Mouse (Mus musculus) neural tube, embryonic 12.5 days (tissue): ENCODE measurements around the gene Klc3. TPM values are rescaled to one million over a fixed set of nuclear protein-coding genes. Genes with fewer than 3 reads are reported as not detected.

Experiments used
- ATAC-seq: fragments of 200-750 bp; cut with Nextera tagmentation; 2 replicates; pipeline ENCODE4 v1.8.0; 2017; ENCODE audit warnings: low read depth, mild to moderate bottlenecking, moderate TSS enrichment, moderate library complexity; ENCODE audit not compliant: low FRiP score
- H3K27ac ChIP-seq: fragments of 300-500 bp; sonication (generic); 2 replicates; pipeline ENCODE4 v1.5.1; 2016
- H3K27me3 ChIP-seq: fragments of 300-500 bp; sonication (generic); replicated peaks from 2 replicates; pipeline ENCODE4 v1.6.1; 2016; ENCODE audit warnings: mild to moderate bottlenecking
- H3K36me3 ChIP-seq: fragments of 300-500 bp; sonication (generic); 2 replicates; pipeline ENCODE4 v1.6.1; 2016; ENCODE audit warnings: mild to moderate bottlenecking
- H3K4me1 ChIP-seq: fragments of 300-500 bp; sonication (generic); 2 replicates; pipeline ENCODE4 v1.6.1; 2016
- H3K4me2 ChIP-seq: fragments of 300-500 bp; sonication (generic); replicated peaks from 2 replicates; pipeline ENCODE4 v1.6.1; 2016; ENCODE audit warnings: mild to moderate bottlenecking
- H3K4me3 ChIP-seq: fragments of 300-500 bp; sonication (generic); 2 replicates; pipeline ENCODE4 v1.5.1; 2016
- H3K9ac ChIP-seq: fragments of 300-500 bp; sonication (generic); 2 replicates; pipeline ENCODE4 v1.6.1; 2016; ENCODE audit warnings: mild to moderate bottlenecking
- H3K9me3 ChIP-seq: fragments of 300-500 bp; sonication (generic); 2 replicates; pipeline ENCODE4 v1.6.1; 2016; ENCODE audit warnings: mild to moderate bottlenecking
- WGBS: fragments of 180-500 bp; shearing (Covaris S2); methylation state at CpG from one replicate; pipeline ENCODE4 v1.1.7; 2016; 5-methylcytosine and 5-hydroxymethylcytosine counted together
- polyA plus RNA-seq: library from polyadenylated mRNA; unstranded; fragments of >200 nt; fragmentation: Nextera tagmentation; extraction: Ambion mirVana; gene quantifications from 2 replicates; pipeline ENCODE4 v1.2.1, GENCODE M21; 2016

Klc3 gene
- polyA plus RNA-seq, 1 experiment from 2014 or later: 6.4 TPM

DNA sequence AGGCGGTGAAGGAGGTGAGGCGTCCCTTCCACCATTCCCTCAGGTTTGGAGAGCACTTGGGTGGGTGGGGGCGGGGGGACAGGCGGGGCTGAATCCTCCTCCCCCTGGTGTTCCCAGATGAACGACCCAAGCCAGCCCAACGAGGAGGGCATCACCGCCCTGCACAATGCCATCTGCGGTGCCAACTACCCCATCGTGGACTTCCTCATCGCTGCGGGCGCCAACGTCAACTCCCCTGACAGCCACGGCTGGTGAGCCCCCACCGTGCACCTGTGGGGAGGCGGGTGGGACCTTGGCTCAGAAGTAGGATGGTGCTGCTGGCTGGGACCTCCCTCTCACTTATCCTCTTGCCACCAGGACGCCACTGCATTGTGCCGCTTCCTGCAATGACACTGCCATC is 28.5 kb downstream of the Klc3 start:
- Histone ChIP-seq H3K4me2 (no peak overlapping the region), H3K36me3 (peaks cover 5% of the 10 kb centered on the region), H3K4me1 (no peaks in the 10 kb centered on the region), H3K9me3 (no peaks in the 10 kb centered on the region), H3K9ac (no peak overlapping the region), H3K4me3 (no peak overlapping the region), H3K27ac (no peak overlapping the region), H3K27me3 (no peaks in the 10 kb centered on the region)
- ATAC-seq: no peak
- 74% methylated on average over 18 of the region's 18 CpGs for WGBS

- peaks cover 4% of the 10 kb centered on the region; the same call in 1 of the 2 replicates for H3K4me1 ChIP-seq
- H3K4me2 ChIP-seq: no peak overlapping the region
- H3K9ac ChIP-seq: no peak overlapping the region
- no peak for ATAC-seq
- WGBS: 83% methylated on average over 2 of the region's 2 CpGs
- no peak overlapping the region for H3K27ac ChIP-seq
- no peaks in the 10 kb centered on the region for H3K9me3 ChIP-seq
- H3K4me3 ChIP-seq: no peak overlapping the region
- H3K36me3 ChIP-seq: peaks cover 5% of the 10 kb centered on the region
- 0 out of 2 replicates have a peak, but pooled peaks cover 8% of the 10 kb centered on the region for H3K27me3 ChIP-seq
Measured at GRCm38 (mm10) chr7:19373367-19373766, 30.5 kb downstream of the Klc3 start.

- H3K9me3 ChIP-seq: no peaks in the 10 kb centered on the region
- H3K4me2 ChIP-seq: peak overlapping the region; percentile 74
- peak overlapping the region; percentile 62 for H3K9ac ChIP-seq
- peaks cover 4% of the 10 kb centered on the region; the same call in 1 of the 2 replicates for H3K4me1 ChIP-seq
- 0 out of 2 replicates have a peak, but pooled peaks cover 8% of the 10 kb centered on the region for H3K27me3 ChIP-seq
- peak overlapping the region; percentile 38 for H3K4me3 ChIP-seq
- 10% methylated on average over 46 of the region's 46 CpGs for WGBS
- peak; percentile 76 for ATAC-seq
- no peaks in the 10 kb centered on the region for H3K36me3 ChIP-seq
- no peak overlapping the region for H3K27ac ChIP-seq
Measured at GRCm38 (mm10) chr7:19369823-19370425, 34.0 kb downstream of the Klc3 start.

DNA sequence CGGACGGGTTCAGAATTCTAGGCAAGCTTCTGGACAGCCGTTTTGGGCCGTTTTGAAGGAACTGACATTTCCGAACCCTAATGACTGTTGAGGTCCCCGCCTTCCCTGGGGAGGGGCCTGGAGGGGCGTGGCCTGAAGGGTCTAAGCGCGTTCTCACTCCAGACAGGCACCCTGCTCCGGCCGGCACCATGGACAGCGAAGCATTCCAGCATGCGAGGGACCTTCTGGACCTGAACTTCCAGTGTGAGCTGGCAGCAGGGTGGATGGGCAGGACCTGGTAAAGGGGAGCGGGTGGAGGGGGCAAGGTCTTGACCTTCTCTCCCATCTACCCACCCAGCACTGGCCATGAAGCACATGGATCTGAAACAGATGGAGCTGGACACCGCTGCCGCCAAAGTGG is 35.5 kb downstream of the Klc3 start:
- Histone ChIP-seq H3K36me3 (no peaks in the 10 kb centered on the region), H3K27me3 (0 out of 2 replicates have a peak, but pooled peaks cover 8% of the 10 kb centered on the region), H3K4me3 (no peak overlapping the region), H3K9ac (no peak overlapping the region), H3K9me3 (no peaks in the 10 kb centered on the region), H3K27ac (no peak overlapping the region), H3K4me2 (no peak overlapping the region), H3K4me1 (peaks cover 4% of the 10 kb centered on the region; the same call in 1 of the 2 replicates)
- ATAC-seq: no peak
- 24% methylated on average over 16 of the region's 16 CpGs for WGBS

DNA sequence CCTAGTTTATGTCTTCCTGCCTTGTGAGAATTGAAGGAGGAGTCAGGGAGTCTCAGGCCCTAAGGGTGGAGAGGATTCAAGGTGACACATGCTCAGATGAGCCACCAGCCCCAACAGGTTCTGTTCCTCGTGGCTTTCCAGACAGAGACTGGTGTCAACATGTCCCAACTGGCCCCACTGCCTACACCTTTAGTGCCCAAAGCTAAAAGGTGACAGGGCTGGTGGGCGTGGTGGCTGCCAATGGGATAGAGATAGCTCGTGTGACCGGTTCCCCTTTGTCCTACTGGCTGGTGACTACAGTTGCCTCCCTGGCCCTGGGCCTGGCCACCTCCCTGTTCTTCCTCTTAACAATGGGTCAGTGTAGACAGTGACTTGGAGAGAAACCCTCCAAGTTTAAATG is 38.5 kb downstream of the Klc3 start:
- no peak overlapping the region for H3K4me3 ChIP-seq
- WGBS: 80% methylated on average over 4 of the region's 4 CpGs
- peaks cover 18% of the 10 kb centered on the region for H3K4me1 ChIP-seq
- H3K4me2 ChIP-seq: no peak overlapping the region
- H3K9me3 ChIP-seq: no peaks in the 10 kb centered on the region
- H3K27me3 ChIP-seq: 0 out of 2 replicates have a peak, but pooled peaks cover 8% of the 10 kb centered on the region
- no peak for ATAC-seq
- H3K36me3 ChIP-seq: no peaks in the 10 kb centered on the region
- no peak overlapping the region for H3K27ac ChIP-seq
- no peak overlapping the region for H3K9ac ChIP-seq

DNA sequence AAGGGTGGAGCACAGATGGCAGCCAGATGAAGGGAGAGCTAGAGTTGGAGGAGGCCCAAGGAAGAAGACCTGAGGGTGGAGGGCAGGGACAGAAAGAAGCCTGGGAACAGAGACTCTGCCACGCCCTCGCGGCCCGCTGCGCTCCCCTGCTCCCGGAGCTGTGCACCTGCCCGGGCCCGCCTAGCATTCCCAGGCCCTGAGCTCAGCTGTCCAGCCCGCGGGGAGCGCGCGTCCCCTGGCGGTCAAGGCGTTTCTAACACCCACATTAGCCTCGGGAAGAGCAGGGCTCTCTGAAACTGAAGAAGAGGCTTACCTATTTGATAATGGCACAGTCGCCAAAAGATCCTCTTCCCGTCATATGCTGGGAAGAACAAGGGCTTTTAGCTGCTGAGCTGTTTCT is 40.0 kb downstream of the Klc3 start:
- no peaks in the 10 kb centered on the region for H3K9me3 ChIP-seq
- H3K4me3 ChIP-seq: no peak overlapping the region
- H3K36me3 ChIP-seq: no peaks in the 10 kb centered on the region
- no peak for ATAC-seq
- 6% methylated on average over 18 of the region's 18 CpGs for WGBS
- peaks cover 19% of the 10 kb centered on the region for H3K4me1 ChIP-seq
- no peak overlapping the region for H3K9ac ChIP-seq
- H3K4me2 ChIP-seq: peak overlapping the region; percentile 18; the same call in 1 of the 2 replicates
- H3K27ac ChIP-seq: no peak overlapping the region
- 0 out of 2 replicates have a peak, but pooled peaks cover 4% of the 10 kb centered on the region for H3K27me3 ChIP-seq

- H3K36me3 ChIP-seq: peaks cover 8% of the 10 kb centered on the region
- no peak overlapping the region for H3K9ac ChIP-seq
- no peak overlapping the region for H3K27ac ChIP-seq
- ATAC-seq: no peak
- H3K4me3 ChIP-seq: no peak overlapping the region
- 60% methylated on average over 4 of the region's 4 CpGs for WGBS
- no peaks in the 10 kb centered on the region for H3K9me3 ChIP-seq
- peaks cover 29% of the 10 kb centered on the region for H3K4me1 ChIP-seq
- H3K4me2 ChIP-seq: peak overlapping the region; percentile 99; the same call in 1 of the 2 replicates
- H3K27me3 ChIP-seq: no peaks in the 10 kb centered on the region
Measured at GRCm38 (mm10) chr7:19362276-19362675, 41.6 kb downstream of the Klc3 start.

DNA sequence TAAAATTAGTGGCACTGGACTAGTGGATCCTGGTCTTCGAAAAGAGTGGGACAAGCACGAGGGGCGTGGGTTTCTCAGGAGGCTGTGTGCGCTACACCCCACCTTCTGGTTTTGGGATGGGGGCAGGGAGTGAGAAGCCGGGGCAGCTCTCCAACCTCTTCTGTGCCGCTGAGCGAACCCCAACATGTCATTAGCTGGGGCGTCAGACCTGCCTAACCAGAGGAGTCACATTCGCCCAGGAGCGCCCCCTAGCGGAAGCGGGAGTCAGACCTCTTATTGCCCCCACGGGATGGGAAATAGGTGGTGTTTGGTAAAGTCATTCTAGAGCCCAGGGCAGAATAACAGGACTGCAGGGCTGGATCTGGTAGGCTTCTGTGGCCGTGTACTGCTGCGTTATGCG is 42.2 kb downstream of the Klc3 start:
- Histone ChIP-seq H3K4me3 (peak overlapping the region; percentile 67), H3K27ac (no peak overlapping the region), H3K4me2 (peak overlapping the region; percentile 99), H3K9me3 (no peaks in the 10 kb centered on the region), H3K27me3 (no peaks in the 10 kb centered on the region), H3K36me3 (peaks cover 12% of the 10 kb centered on the region), H3K9ac (no peak overlapping the region), H3K4me1 (peaks cover 29% of the 10 kb centered on the region)
- WGBS: 16% methylated on average over 16 of the region's 16 CpGs
- ATAC-seq: no peak

DNA sequence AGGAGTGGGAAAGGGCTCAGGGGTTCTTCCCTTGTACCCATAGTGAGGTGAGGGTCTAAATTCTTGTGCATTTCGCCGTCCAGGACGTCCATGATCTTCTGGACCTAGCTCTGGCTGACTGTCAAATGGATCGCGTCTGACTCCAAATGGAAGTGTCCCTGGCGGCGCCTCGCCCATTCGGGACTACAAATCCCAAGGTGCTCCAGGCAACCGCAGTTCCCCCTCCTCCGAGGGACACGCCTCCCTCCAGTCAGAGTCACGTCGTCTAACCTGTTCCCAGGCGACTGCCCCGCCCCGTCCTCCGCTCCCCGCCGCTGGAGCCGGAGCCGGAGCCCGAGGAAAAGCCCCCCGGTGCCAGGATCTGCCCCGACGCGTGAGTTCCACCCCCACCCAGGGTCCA is 43.0 kb downstream of the Klc3 start:
- Histone ChIP-seq H3K27me3 (no peaks in the 10 kb centered on the region), H3K36me3 (peaks cover 18% of the 10 kb centered on the region), H3K4me1 (peaks cover 29% of the 10 kb centered on the region), H3K9me3 (no peaks in the 10 kb centered on the region), H3K9ac (peak overlapping the region; percentile 46; the same call in 1 of the 2 replicates), H3K27ac (no peak overlapping the region), H3K4me2 (peak overlapping the region; percentile 99), H3K4me3 (peak overlapping the region; percentile 67)
- WGBS: under 1% methylated on average over 27 of the region's 27 CpGs
- peak; percentile 49; the same call in 1 of the 2 replicates for ATAC-seq

- H3K4me3 ChIP-seq: peak overlapping the region; percentile 67
- peaks cover 24% of the 10 kb centered on the region for H3K36me3 ChIP-seq
- H3K4me2 ChIP-seq: peak overlapping the region; percentile 99
- no peak overlapping the region for H3K27ac ChIP-seq
- no peaks in the 10 kb centered on the region for H3K27me3 ChIP-seq
- no peaks in the 10 kb centered on the region for H3K9me3 ChIP-seq
- ATAC-seq: peak; percentile 65
- H3K9ac ChIP-seq: peak overlapping the region; percentile 63; the same call in 1 of the 2 replicates
- H3K4me1 ChIP-seq: peaks cover 29% of the 10 kb centered on the region
- under 1% methylated on average over 45 of the region's 45 CpGs for WGBS
Measured at GRCm38 (mm10) chr7:19359892-19360641, 43.8 kb downstream of the Klc3 start.

DNA sequence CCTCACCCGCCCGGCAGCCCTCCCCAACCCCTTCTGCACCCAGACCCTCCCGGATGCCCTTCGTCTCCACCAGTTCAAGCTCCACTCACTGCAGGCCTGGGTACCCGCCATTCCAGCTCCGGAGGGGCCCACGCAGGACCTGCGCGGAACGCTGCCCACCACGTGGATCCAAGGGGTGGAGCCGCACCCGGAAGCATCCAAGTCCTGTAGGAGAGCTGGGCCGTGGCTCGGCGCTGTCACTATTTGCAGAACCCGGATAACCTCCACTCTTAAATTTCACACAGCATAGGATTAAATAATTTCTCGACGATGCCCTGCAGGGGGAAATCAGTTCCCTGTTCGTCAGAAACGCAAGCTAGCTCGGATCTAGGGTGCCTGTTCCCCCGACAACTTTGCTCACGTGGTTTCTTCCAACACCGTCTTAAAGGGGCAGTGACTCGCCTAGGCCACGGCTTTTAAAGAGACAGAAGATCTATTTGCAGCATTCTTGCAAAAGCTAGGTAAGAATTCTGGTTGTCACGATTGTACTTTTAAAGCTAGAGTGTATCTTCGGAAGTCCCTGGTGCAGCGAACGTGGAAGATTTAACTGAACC is 44.5 kb downstream of the Klc3 start, which contains the start of the genes Cd3eap and Ppp1r13l:
Gene Cd3eap (minus strand): TSS at position 185 of the 593 bp plus-strand sequence.
Gene Ppp1r13l (plus strand): TSS at position 451 of the 593 bp plus-strand sequence.
- H3K4me2 ChIP-seq: peak within 1 kb of the TSS; percentile 99
- peaks cover 29% of the 10 kb centered on the region for H3K4me1 ChIP-seq
- H3K27ac ChIP-seq: no peak within 1 kb of the TSS
- no peaks in the 10 kb centered on the region for H3K9me3 ChIP-seq
- H3K36me3 ChIP-seq: peaks cover 31% of the 10 kb centered on the region
- peak within 1 kb of the TSS; percentile 63 for H3K9ac ChIP-seq
- under 1% methylated on average over 31 of the region's 31 CpGs for WGBS
- ATAC-seq: peak; percentile 70
- peak within 1 kb of the TSS; percentile 67 for H3K4me3 ChIP-seq
- no peaks in the 10 kb centered on the region for H3K27me3 ChIP-seq

DNA sequence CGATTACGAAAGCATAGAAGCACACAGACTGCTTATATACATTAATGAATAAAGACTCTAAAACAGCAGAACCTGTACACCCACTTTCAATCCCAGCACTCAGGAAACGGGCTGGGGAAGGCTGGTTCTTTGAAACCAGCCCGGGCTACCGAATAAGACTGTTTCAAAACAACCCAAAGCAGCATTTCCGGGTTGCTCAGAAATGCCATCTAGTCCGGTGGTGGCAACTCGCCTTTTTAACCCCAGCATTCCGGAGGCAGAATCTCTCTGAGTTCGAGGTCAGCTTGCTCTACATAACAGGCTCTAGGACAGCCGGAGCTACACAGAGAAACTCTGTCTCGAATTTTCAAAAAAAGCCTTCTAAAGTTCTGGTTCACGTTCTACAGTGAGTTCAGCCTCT is 45.3 kb downstream of the Klc3 start:
- H3K27ac ChIP-seq: no peak overlapping the region
- H3K9me3 ChIP-seq: no peaks in the 10 kb centered on the region
- no peaks in the 10 kb centered on the region for H3K27me3 ChIP-seq
- peaks cover 29% of the 10 kb centered on the region for H3K4me1 ChIP-seq
- no peak for ATAC-seq
- peaks cover 37% of the 10 kb centered on the region for H3K36me3 ChIP-seq
- 23% methylated on average over 13 of the region's 13 CpGs for WGBS
- peak overlapping the region; percentile 63 for H3K9ac ChIP-seq
- peak overlapping the region; percentile 99 for H3K4me2 ChIP-seq
- peak overlapping the region; percentile 67 for H3K4me3 ChIP-seq
